Mouse (Mus musculus) layer of hippocampus, adult 9-11 months (tissue): Measurements from ENCODE around the gene Hdac7.
A peak's percentile ranks its signal among the peaks of the same experiment; 100 is the strongest.

Experiments
- DNase-seq: peaks from one replicate; pipeline ENCODE4 v3.0.0; 2022

Gene Hdac7

DNA sequence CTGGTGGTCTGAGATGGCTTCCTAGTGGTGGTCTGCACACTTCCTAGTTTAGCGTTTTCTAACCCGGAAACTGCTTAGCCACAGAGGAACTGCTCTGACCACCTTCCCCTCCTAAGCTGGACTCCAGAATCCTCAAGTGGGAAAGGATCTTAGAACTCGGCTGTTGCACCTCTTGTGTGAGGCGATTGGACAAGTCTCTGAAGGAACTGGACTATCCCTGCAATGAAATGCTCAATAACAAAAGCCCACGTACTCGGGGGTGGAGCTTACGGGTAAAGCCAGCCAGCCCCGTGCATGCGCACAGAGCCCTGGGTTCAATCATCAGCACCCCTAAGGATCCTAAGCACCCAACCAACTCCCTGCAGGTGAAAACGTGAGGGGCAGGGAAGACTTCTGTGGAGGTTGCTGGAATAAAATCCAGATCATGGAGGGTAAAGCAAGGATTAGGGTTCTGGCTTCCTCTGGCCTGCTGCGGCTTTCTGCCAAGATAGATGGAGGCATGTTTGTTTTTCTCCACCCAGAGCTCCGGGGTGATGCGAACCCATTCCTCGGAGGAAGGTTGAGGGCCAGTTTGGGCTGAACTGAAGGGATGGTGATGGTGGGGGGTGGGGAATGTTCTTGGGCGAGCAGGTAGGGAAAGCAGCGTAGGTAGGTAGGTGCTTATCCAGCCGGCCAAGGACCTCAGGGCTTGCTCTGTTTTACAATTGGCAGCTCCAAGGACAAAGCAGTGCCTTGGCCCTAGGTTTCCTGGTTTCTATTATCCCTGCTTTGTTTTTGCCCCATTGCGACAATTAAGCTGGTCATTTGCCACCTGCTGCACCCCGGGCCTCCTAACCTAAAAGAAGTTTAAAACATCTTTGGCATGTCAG, 56.3 kb downstream of the Hdac7 start:
- no peak for DNase-seq

DNA sequence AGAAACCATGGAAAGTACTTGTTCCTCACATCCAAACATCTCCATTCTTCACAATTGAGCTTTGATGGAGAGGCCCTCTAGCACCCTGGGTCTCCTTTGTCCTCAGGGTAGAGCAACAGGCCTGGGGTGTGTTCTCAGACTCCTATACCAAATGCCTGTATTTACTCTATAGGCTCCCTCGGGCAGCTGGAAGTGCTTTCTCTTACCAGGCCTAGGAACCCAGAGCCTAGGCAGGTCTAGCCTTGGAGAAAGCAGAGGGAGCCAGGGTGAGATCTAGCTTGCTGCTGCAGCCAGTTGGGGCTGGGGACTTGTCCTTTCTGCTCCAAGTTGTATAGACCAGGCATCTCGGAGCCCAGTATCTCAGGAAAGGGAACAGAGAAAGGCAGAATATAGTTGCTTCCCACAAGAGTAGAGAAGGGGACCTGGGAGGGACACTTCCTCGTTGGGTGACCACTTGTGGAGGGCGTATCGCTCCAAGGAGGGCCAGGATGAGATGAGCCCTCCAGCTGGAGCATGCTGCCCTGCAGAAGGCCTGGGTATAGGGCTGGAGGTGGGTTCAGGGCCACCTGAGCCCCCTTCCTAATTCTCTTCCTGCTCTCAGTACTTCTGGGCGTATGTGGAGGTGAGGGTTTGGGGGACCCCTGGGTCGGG, 57.0 kb downstream of the Hdac7 start:
- DNase-seq: no peak

DNA sequence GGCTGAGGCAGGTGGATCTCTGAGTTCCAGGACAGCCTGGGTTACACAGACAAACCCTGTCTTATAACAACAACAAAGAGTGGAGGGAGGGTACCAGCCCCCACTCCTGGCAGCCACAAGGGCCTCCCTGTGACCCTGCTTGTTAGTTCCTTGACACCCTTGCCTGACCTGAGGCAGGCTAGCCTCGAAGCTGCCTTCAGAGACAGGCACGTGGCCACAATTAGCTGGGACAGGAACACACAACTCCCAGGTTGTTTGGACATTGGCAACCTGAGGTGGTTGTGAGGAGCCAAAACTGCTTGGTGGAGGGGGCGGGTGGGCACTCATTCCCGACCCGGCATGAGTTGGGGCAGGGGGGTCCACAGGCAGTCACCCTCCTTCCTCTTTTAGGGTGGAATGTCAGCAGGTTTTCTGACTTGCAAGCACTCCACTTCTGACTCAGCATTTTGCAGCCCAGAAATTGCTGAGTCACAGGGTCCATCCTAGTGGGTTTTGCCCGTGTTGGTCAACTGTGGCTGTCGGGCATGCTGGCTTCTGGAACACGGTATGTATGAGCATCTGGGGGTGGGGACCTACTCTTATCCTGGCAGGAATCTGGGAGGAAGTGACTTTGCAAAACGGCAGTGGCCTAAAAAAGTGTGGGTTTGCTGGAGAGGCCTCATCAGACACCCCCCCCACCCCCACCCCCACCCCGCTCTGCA, 57.7 kb downstream of the Hdac7 start:
- DNase-seq: no peak

DNA sequence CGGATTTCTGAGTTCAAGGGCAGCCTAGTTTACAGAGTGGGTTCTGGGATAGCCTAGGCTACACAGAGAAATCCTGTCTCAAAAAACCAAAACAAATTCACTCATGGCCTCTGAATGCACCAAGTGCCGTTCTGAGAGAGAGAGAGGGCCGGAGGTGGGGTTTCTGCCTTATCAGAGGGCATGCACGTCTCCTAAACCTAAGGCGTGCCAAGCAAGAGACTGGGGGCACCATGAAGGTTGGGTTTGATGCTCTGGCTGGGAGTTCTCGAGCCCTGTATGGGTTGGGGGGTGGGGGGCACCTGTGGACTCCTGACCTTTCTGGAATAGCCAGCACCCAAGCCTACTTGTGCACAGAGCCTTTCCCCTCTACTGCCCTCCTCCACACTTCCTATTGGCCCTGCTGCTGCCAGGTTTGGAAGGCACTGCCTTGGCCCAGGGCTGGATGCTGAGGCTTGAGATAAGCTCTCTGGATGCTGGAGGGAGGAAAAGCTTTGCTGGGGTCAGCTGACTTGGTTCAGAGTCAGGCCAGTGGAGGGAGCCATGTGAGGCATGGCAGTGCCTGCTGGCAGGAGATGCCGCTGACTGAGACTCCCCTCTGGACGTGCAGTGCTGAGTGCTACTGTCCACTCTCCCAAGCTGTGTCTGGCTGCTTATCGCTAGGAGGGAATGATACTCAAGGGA, 58.4 kb downstream of the Hdac7 start:
- DNase-seq: peak; percentile 74

DNA sequence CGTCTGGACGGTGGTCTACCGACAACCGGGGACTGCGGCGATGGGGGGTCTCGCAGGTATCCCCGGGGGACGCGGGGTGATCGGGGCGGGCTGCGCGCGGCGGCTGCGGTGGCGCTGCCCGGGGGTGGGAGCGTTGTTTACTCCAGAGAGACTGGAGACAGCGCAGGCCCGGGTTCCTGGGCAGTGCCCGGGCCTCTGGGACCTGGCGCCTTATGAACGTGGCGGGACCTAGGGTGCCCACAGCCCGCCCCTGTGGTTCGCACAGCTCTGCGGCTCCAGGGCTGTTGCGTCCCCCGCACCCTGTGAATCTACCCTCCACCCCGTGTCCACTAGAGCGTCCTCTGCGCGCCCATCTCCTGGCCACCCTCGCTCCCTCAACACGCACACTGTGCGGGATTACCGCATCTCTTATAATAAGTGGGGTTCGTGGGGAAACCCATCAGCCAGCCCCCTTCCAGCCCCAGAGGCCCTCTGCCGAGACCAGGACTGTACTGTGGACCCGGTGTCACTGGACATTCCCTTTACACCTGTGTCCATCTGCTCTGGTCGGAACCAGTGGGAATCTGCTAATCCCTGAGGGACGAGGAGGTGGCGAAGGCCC, 59.6 kb downstream of the Hdac7 start:
- no peak for DNase-seq

DNA sequence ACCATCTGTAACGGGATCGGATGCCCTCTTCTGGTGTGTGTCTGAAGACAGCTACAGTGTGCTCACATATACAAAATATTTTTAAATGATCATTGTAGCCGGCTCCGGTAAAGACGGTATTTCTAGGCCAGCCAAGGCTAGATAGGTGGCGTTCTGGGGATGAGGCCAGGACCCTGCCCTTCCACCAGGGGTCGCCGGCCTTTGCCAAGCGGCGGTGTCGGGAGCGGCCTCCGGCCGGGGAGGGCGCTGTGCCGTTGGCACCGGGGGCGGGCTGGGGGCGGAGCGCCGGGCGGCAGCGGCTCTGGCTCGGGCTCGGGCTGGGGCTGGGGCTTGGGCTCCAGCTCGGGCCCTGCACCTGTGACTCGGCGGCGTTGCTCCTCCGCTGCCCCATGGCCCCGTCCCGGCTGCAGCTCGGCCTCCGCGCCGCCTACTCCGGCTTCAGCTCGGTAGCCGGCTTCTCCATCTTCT, 60.2 kb downstream of the Hdac7 start:
- DNase-seq: peak; percentile 84

DNA sequence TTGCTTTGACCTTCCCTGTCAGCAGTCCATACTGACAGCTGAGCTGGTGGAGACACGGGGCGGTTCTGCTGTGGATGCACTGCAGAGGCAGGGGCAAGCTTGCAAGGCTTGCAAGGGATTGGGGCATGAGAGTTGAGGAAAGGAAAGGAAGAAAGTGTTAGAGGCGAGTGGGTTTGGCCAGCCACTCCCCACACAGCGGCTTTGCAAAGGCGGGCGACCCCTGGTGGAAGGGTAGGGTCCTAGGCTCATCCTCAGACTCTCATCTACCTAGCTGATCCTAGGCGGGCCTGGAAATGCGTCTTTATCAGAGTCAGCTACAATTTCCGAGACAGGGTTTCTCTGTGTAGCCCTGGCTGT, 61.6 kb downstream of the Hdac7 start:
- DNase-seq: no peak

DNA sequence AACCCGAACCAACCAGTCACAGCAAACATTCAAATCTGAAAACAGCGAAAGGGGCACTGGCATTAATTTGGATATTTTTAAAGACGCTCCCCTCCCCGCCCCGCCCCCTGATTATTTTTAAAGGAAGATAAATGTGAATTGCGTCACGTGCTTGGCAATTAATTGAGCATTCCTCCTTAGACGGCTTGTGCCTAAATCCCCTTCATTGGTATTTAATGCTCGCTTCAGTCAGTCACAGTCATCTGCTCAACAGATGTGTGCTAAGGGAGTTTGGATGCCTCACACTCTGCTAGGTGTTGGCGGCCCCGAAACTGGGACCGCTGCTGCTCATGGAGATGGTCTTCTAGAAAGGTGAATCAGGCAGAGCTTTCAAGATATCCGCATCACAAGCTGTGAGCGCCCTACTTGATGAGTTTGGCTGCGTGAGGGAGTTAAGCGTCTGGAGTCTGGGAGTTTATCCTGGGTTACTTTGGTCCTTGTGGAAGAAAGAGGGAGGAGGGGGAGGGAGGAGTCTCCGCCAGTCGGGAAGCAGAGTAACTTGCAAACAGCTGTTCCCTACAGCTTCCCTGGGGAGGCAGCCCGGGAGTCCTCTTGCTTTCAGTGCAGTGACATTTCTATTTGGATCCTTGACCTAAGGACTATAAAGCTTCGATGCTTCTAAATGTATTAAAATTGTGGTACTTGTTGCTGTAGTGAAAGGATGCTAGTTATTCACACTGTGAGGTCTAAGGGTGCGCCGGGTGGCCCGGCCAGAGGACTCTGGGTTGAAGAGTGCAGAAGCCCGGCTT, 62.1 kb downstream of the Hdac7 start:
- no peak for DNase-seq

DNA sequence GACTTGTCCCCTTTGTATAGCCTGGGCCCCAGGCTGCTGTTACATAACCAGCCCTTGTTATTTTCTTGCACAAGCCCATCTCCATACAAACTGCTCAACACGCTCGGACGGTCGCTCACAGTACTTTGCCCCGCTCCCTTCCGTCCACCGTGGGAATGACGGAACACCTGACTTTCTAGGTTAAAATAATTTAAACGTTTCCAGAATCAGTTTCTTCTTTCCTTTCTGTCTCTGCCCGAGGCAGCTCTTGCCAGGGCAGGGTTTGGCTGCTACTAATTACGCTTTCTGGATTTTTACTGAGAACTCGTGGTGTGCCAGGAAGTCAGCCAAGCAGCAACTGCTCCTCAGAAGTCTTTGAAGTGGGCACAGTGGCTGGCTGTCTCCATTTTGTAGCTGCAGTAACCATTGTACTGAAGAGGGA, 63.7 kb downstream of the Hdac7 start:
- DNase-seq: no peak

DNA sequence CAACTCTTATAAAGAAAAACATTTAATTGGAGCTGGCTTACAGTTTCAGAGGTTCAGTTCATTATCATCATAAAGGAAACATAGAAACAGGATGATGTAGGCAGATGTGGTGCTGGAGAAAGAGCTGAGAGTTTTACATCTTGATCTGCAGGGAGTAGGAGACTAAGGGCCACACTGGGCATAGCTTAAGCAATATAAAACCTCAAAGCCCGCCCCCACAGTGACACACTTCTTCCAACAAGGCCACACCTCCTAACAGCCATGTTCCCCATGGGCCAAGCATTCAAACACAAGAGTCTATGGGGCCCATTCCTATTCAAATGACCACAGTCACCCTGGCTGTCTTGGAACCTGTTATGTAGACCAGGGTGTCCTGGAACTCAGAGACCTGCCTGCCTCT, 64.7 kb downstream of the Hdac7 start:
- DNase-seq: no peak

DNA sequence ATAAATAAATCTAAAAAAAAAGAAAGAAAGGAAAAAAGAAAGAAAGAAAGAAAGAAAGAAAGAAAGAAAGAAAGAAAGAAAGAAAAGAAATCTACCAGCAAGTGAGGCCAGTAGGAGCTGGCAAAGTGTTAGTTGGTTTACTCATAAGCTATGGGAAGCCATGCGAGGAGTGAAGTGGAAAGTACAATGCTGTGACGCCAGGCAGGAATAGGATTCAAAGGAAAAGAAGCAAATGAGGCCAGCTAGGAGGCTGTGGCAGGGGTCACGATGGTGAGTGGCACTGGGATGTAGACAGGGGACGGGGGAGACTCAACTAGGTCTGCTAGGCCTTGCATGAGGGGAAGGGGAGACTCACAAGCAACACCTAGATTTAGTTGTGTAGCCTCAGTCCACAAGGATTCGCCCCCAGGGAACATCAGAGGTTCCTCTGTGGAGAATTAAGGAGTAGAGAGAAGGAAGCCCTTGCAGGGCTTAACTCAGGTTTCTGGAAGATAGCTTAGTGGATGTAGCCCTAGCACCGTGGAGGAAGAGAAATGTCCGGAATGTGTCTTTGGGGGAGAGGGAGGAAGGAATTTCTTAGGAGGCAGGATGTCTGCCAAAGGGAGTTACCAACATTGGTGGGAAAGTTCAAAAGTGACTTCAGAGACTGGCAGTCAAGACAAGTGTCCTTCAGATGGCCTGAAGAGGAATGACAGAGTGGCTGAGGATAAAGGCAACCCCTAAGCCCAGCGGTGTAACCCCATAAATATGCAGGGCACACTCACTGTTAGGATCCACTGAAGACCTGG, 65.8 kb downstream of the Hdac7 start, which contains the start of gene Slc48a1:
TSS of gene Slc48a1 (plus strand) at position 210 of the 788 bp plus-strand sequence.
- no peak for DNase-seq

DNA sequence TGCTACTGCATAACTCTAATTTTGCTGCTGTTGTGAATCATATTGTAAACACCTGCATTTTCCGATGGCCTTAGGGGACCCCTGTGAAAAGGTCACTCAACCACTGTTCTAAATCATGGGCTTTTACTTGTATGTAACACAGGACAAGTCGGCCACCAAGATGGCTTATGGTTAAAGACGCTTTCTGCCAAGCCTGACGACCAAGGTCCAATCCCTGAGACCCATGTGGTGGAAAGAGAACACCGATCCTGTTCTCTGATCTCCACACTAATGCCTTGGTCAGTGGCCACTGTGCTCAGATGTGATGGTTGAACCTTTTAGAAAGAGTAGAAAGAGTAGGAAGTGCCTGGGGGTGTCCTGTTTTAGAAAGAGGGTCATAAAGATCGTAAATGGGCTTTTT, 67.4 kb downstream of the Hdac7 start:
- no peak for DNase-seq

DNA sequence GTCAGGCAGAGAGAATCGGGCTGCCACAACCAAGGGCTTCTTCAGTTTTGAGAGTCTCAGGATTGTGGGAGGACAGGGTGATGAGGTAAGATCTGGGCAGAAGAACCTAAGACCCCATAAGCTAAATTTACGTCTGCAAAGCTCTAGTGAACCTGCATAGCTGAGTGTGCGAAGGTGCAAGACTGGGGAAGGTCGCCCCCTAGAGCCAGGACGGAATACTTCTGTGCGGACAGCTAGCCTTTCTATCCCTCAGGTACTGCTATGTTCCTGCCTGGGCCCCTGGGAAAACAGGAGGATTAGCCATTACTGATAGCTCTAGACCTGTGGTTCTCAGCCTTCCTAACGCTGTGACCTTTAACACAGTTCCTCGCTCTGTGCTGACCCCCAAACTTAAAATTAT, 67.8 kb downstream of the Hdac7 start:
- DNase-seq: no peak

DNA sequence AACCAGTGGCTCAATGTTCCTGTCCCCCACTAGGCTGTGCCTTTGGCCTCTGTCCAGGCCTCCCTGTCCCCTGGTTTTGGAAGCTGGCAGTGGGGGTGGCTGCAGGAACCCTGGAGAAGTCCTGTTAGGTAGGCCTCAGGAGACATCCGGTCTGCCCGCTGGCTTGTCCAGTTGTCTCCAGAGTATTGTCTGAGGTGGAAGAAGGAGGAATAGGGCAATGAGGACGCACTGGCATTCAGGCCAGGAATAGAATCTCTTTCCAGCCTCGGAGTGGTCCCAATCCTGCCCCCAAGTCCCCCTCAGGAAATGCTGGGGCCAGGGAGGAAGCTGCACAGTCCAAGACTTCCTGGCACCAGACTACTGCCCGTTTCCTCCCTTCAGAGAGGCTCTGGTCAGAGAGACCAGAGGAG, 70.3 kb downstream of the Hdac7 start:
- DNase-seq: no peak

DNA sequence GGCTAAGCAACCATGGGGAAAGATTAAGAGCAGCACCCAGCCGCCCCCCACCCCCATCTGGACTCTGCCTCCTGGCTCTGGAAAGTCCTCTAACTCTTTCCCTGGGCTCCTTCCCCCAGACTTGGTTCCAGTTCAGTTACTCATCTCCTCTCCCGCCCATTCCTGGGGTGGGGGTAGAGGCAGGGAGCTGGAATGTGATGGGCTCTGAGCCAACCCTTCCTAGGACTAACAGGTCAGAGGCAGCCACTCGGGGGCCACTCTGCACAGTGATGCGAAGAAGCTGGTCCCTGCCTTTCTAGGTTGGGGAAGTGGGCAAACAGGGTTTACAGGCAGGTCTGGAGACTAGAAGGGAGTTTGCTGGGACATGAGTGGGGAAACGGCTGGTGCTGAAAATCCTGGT, 71.2 kb downstream of the Hdac7 start:
- DNase-seq: no peak

DNA sequence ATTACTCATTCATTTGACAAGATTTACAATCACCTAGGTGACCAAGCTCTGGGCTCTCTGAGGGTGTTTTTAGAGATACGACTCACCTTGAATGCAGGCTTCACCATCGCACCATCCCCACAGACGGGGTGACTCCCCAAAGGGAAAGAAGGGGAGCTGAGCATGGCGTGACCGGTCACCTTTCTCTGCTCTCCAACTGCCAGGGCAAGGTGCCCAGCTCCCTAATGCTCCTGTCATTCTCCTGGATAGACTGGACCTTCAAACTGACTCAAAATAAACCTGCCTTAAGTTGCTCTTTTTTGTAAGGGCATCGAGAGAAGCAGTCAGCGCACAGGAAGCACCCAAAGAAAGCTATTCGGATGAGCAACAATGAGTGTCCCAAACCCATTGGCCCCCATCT, 74.0 kb downstream of the Hdac7 start:
- DNase-seq: no peak

DNA sequence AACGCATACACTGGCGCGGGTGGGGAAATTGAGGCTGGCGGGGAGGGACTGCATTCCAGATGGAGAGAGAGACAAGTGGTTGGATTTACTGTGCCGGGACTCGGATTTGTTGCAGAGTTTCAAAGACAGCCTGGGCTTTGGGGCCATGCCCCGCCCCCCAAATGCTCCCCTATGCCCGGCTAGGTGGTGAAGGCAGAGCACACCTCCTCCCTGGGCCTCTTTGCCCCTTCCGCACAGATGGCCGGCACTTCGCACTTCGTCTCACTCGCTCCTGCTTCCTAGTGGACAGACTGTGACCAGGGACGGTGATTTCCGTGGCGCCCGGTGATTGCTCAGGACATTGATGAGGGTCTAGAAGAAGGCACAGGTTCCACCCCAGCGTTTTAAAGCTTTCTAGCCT, 76.1 kb downstream of the Hdac7 start:
- DNase-seq: no peak

DNA sequence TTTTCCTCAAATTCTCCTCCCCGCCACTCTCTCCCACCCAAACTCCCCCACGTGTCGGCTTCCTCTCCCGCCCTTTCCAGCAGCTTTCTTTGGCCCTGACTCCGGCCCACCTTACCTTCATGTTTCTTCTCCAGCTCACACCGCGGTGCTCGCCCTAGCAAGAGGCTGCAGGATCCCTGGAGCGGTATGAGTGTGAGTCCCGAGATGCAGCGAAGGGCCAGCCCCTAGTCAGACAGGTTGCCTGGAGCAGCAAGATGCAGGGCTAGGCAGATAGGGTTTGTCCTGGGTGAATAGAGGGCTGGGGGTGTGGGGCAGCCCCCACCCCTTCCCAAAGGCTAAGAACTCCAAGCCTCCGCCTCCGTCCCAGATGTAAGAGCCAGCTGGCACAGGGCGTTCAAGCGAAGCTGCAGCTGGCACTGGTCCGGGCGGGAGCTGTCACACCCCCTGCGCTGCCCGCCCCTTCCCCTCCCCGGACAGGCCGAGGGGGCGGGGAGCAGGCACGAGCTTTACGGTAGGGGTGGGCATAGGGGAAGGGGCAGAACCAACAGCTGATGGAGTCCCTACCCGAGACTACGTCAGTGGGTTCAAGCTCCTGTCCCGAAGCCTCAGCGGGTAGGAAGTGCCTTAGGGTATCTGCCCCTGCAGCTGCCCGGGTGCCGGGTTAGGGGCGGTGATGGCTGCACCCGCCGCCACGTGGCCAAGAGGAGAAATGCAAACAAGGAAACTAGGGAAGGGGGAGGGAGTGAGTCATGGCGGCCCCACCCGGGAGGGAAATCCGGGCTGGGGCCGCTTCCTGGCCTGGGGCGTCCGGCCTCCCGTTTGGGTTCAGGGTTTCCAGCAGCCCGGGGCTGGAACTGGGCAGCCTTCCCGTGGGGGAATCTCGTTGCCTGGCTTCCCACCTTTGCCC, 76.8 kb downstream of the Hdac7 start, which contains the start of gene Rapgef3:
TSS of gene Rapgef3 (minus strand) at position 693 of the 907 bp plus-strand sequence.
- peak; percentile 81 for DNase-seq

DNA sequence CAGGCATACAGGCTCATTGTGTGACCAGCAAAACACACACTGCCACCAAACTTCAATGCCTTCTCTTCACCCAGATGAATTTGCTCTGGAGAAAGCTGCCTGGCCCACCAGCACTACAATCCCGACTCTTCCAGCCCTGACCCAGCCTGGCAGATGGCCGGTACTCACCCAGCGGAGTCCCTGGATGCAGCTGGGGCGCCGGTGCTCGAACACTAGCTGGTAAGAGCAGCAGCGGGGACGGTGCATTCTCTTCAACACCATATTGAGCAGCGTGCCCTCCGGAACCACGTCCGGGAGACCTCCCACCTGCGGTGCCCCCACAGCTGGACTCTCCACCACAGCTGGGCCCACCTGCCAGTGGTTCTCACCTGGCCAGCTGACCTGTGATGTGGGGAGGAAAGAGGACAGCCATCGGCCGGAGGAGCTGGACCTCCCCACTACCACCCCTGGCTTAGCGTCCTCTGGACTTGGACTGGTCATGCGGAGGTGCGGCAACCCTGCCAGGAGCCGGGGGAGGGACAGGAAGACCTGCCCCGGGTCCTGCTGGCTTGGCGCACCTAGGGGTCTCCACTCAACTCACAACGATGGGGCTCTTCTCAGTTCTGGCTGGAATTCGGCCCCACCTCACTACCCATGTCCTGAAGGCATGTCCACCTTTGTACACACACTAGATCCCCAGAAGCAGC, 77.6 kb downstream of the Hdac7 start:
- DNase-seq: no peak
